In genomic region chr12:108435444-108436015, GRCm38 (mm10) we compare ENCODE assay signal across 12 mouse cellular contexts.
DNase-seq lines count a peak whose midpoint lies in the region; ATAC-seq and TF ChIP-seq lines count a peak whose summit lies in the region.
"Had no signal": no experiment of that assay in that cellular context is flagged by ENCODE, and none has a peak within 500 bp of the region (broad histone marks: within the 10 kb centered on the region; RNA-seq: fewer than 3 reads in every experiment).

No protein-coding gene starts in this region.

- TF ChIP-seq CTCF in stomach, postnatal 0 days (IDR thresholded peaks at IDR 0.05; ENCODE audit: low read depth): no peak

- no peak overlapping the region for H3K4me2 ChIP-seq in kidney, embryonic 16.5 days (replicated peaks; ENCODE audit: low read depth, low read length)
- no peak overlapping the region for H3K4me2 ChIP-seq in neural tube, embryonic 13.5 days
- H3K4me2 ChIP-seq in stomach, postnatal 0 days (replicated peaks; ENCODE audit: low read depth): peak overlapping the region; percentile 21; the same call in 1 of the 2 replicates
- H3K4me2 ChIP-seq: limb, embryonic 13.5 days had no signal

- no peaks in the 10 kb centered on the region for H3K36me3 ChIP-seq in kidney, embryonic 16.5 days (ENCODE audit: insufficient read depth, low read length)
- H3K36me3 ChIP-seq in neural tube, embryonic 13.5 days: no peaks in the 10 kb centered on the region
- no peaks in the 10 kb centered on the region for H3K36me3 ChIP-seq in stomach, postnatal 0 days (ENCODE audit: control insufficient read depth, insufficient read depth, low read length)
- H3K36me3 ChIP-seq: limb, embryonic 13.5 days had no signal

- peak; percentile 53 for ATAC-seq in frontal cortex, adult (ENCODE audit: low TSS enrichment)
- ATAC-seq in kidney, embryonic 16.5 days (ENCODE audit: low FRiP score, low TSS enrichment): no peak
- no peak for ATAC-seq in neural tube, embryonic 13.5 days (ENCODE audit: low read depth)
- no peak for ATAC-seq in stomach, postnatal 0 days (ENCODE audit: low FRiP score, low TSS enrichment)
- ATAC-seq in granulocyte monocyte progenitor cell, adult 5-6 weeks (replicated peaks; ENCODE audit: poor library complexity, severe bottlenecking): no peak

- no peak overlapping the region for H3K9ac ChIP-seq in kidney, embryonic 16.5 days (replicated peaks; ENCODE audit: low read length)
- H3K9ac ChIP-seq in neural tube, embryonic 13.5 days: 0 out of 2 replicates have a peak overlapping the region, but pooled peaks have one; percentile 4
- peak overlapping the region; percentile 13; the same call in 1 of the 2 replicates for H3K9ac ChIP-seq in stomach, postnatal 0 days (ENCODE audit: low read length)
- H3K9ac ChIP-seq: limb, embryonic 13.5 days had no signal

- H3K9me3 ChIP-seq in kidney, embryonic 16.5 days (ENCODE audit: low read length): no peaks in the 10 kb centered on the region
- H3K9me3 ChIP-seq in neural tube, embryonic 13.5 days: no peaks in the 10 kb centered on the region
- H3K9me3 ChIP-seq in stomach, postnatal 0 days (ENCODE audit: control insufficient read depth, low read length): no peaks in the 10 kb centered on the region
- H3K9me3 ChIP-seq: limb, embryonic 13.5 days had no signal

- H3K27me3 ChIP-seq in kidney, embryonic 16.5 days (ENCODE audit: insufficient read depth, low read length): no peaks in the 10 kb centered on the region
- H3K27me3 ChIP-seq in neural tube, embryonic 13.5 days: no peaks in the 10 kb centered on the region
- no peaks in the 10 kb centered on the region for H3K27me3 ChIP-seq in stomach, postnatal 0 days (ENCODE audit: control insufficient read depth, insufficient read depth, low read length)

- 74% methylated on average over 12 of the region's 12 CpGs for WGBS in kidney, embryonic 16.5 days
- WGBS in neural tube, embryonic 13.5 days: 75% methylated on average over 12 of the region's 12 CpGs
- 50% methylated on average over 12 of the region's 12 CpGs for WGBS in stomach, postnatal 0 days

- H3K27ac ChIP-seq in kidney, embryonic 16.5 days (ENCODE audit: low read length): peak overlapping the region; percentile 83
- H3K27ac ChIP-seq in neural tube, embryonic 13.5 days (replicated peaks): peak overlapping the region; percentile 59; the same call in 1 of the 2 replicates
- H3K27ac ChIP-seq in stomach, postnatal 0 days (replicated peaks): peak overlapping the region; percentile 83
- H3K27ac ChIP-seq: limb, embryonic 13.5 days had no signal

- H3K4me3 ChIP-seq in kidney, embryonic 16.5 days (ENCODE audit: low read length): no peak overlapping the region
- H3K4me3 ChIP-seq in neural tube, embryonic 13.5 days: no peak overlapping the region
- H3K4me3 ChIP-seq in stomach, postnatal 0 days (ENCODE audit: low read depth, low read length): no peak overlapping the region
- H3K4me3 ChIP-seq: erythroblast, embryonic 14.5 days; limb, embryonic 13.5 days had no signal

- peaks cover 21% of the 10 kb centered on the region for H3K4me1 ChIP-seq in kidney, embryonic 16.5 days (ENCODE audit: insufficient read depth, low read length)
- peaks cover 75% of the 10 kb centered on the region for H3K4me1 ChIP-seq in neural tube, embryonic 13.5 days (replicated peaks)
- peaks cover 5% of the 10 kb centered on the region; the same call in 1 of the 2 replicates for H3K4me1 ChIP-seq in stomach, postnatal 0 days (replicated peaks; ENCODE audit: control insufficient read depth, insufficient read depth)

- no peak for DNase-seq in frontal cortex, adult 2 months (ENCODE audit: extremely low spot score in 1 of 2, low spot score in 1 of 2)
- no peak for DNase-seq in kidney, adult 8-10 months
- no peak for DNase-seq in neural tube, embryonic 10.5 days (ENCODE audit: extremely low spot score, low spot score)
- DNase-seq in stomach, postnatal 0 days (ENCODE audit: low spot score): no peak
- DNase-seq: adrenal gland, postnatal 36 days; cerebellum, adult 2 months had no signal

- no peak for TF ChIP-seq EP300 in stomach, postnatal 0 days (optimal IDR thresholded peaks at IDR 0.05)
